Mouse (Mus musculus): ENCODE data around the gene Dnmbp.

DNA sequence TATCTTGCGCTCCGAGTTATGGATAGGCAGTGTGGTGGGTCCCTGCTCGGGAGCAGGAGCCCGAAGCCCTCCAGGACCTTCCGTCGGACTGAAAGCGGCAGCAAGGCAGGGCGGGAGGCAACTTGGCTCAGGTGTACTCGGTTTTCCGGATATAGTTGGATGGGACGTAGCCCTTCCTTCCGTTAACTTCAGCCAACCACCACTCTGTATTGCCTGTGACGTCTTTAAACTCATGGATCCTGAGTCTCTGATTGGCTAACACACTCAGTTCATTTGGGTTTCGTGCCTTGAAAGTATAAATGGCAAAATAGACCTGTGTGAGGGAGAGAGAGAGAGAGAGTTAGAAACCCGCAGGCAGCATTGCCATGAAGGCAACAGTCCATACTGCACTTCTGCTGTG lies 92.0 kb downstream of the Dnmbp start:
- TF ChIP-seq CTCF (IDR thresholded peaks at IDR 0.05; ENCODE audit: low read depth, low read length) (no peak), GATA1 (IDR thresholded peaks at IDR 0.05; ENCODE audit: borderline replicate concordance, low read length) (no peak), POLR2AphosphoS5 (IDR thresholded peaks at IDR 0.05; ENCODE audit: insufficient replicate concordance, low read depth, low read length) (no peak), GATA2 (IDR thresholded peaks at IDR 0.05; ENCODE audit: borderline replicate concordance, low read depth, low read length) (no peak), TAL1 (conservative IDR thresholded peaks at IDR 0.05; ENCODE audit: low read depth, low read length) (no peak)

All from G1E (cell line).